Mouse (Mus musculus) A20 (cell line): ENCODE results near the gene Ncdn.

ENCODE experiments used
- DNase-seq: peaks from one replicate; pipeline ENCODE4 v3.0.0-alpha.2; 2011; ENCODE audit warnings: low read depth, low spot score

Ncdn gene

DNA sequence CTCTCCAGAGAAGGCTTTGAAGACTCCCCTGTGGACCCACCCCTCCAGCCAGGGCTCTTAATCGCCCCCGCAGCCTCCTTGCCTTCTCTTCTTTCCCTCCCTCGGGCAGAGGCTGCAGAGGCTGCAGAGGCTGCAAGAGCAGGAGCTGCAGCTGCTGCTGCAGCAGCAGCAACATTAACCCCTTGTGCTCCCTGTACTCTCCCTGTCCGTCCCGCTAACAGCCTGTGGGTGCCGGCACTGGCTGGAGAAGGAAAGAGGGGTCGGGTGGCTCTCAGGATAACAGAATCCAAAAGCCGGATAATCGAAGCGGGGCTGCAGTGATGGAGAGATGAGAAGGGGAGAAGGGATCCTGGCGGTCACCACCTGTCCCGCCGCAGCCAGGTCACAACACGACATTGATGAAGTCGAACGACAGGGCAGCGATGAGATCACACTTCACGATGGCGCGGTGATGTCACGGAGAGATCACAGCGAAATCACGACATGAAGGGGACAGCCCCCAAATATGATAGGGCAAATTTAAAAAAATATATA lies 563 bp downstream of the Ncdn start:
- no peak for DNase-seq

DNA sequence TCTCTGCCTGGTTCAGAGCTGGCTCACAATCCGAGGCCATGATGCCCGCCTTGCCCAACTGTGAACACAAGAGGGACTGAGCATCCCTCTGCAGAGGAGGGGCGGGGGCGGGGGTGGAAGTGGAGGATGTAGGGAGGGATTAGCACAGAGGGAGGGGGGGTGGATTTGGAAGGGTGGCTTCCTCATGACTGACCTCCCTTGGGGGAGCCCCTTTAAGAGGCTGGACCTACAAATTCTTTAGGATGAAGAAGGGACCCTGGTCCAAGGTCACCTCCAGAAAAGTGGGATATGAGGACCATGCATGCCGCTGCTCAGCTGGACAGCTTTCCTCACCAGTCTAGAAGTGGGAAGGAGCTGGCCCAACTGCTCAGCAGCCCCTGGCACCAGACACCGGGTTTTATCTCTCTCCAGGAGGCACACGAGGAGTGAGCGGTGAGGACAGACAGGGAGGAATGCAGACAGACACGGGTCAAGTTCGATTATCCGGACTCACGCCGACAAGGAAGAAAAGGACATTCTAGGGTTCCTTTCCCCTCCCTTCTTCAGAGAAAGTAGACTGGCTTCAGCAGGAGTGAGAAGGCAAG lies 1.1 kb downstream of the Ncdn start:
- DNase-seq, result no peak

DNA sequence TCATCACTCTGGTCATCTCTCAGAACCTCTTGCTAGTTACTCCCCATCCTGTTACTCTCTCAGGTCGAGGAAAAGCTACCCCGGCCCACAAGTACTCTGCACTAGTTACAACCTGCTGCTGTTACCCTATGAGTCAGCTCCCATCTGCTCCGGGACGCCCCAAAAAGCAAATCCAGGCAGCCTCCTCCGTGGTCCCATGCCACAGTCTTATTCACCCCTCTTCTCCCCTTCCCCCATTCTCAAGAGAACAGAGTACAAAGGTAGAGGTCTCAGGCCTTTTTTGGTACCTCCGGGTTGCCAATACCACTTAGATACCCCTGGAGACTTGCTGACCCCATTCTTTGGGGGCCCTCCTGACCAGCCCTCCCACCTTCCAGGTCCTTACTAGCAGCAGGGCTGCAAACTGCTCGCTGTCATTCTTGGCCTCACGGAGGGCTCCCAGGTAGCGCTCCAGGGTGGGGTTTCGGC lies 1.6 kb downstream of the Ncdn start:
- DNase-seq, result no peak

DNA sequence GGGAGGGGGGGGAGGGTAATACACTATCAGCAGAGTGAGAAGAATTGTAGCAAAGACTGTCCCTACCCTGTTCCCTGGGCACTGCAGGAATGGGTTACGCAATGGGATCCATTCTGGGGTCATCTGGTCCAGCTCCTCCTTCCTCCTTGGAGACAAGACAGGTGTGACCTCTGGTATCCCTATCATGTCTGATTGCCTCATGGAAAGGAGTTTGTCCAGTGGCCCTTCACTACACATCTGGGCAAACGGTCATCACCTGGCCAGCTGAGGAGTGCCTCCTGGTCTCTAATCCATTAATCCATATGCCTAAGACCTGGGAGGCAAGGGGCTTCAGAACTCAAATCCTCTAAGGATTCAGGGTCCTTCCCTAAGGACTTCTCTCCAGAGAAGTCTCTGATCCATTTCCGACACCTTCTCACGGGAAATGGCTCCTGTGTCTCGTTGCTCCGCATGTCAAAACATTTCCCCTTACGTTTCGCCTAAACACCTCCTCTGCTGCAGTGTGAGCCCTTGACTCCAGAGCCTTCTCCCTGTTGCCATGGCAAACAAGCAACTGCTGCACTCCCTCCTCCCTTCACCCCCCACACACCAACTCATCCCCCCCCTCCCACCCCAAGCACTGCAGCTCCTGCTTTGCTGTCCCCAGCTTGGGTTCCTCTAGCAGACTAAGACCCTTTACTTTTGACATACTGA lies 2.2 kb downstream of the Ncdn start:
- DNase-seq, result no peak

DNA sequence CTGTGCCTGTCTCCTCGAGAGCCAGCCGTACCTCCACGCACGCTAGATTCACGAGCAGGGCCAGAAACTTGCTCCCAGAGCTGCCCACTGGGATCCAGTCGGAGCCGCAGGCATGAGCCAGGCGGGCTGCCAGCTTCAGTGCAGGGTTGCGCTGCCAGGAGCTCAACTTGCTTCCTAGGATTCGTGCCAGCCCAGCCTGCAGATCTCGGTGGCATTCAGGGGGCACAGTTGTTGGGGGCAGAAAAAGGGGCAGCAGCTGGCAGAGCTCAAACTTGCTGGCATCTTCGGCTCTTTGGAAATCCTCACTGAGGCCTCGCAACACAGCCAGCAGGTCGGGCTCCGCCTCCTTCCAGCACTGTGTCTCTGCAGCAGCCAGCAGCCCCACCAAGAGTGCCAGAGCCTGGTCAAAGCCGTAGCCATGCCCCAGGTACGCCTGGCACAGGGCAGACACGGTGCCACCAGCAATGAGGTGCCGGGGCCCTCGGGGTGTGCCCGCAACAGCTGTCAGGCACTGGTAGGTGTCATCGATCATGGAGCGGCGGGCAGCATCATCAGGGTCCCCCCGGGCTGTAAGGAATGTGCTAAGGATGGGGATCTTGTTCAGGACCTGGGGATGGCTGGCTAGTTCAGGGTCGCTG lies 3.1 kb downstream of the Ncdn start:
- DNase-seq, result no peak

DNA sequence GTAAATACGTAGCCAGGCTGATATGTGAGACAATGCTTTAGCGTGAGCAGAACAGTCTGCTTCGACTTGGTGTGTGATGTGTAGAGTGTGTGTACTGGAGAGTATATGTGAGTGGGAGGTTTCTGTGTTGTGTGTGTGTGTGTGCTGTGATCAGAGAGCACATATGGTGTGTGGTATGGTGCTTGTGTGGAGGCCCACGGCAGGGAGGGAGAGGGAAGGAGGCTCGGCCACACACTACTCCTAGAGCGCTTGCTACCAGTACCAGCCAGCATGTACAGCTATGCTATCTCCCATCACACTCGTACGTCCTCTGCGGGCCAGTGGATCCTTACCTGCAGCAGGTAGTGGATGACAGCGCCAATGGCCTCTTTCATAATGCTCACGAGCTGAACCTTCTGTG lies 3.7 kb downstream of the Ncdn start:
- DNase-seq, result no peak

DNA sequence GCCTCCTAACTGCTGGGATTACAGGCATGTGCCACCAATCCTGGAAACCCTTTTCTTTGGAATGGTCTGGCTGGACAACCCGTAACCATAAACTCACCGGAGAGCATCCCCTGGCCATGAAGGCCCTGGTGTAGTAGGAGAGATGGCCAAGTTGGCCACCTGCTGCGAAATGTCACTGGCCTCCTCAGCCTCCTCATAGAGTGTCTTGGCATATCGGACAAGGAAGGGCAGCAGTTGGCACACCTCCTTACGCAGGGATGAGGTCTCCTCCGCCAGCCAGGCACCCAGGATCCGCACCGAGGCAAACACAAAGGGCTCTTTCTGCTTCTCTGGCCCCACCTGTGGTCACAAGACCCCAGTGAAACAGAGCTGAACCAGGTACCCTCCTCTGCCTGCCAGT lies 4.9 kb downstream of the Ncdn start:
- DNase-seq, result no peak

DNA sequence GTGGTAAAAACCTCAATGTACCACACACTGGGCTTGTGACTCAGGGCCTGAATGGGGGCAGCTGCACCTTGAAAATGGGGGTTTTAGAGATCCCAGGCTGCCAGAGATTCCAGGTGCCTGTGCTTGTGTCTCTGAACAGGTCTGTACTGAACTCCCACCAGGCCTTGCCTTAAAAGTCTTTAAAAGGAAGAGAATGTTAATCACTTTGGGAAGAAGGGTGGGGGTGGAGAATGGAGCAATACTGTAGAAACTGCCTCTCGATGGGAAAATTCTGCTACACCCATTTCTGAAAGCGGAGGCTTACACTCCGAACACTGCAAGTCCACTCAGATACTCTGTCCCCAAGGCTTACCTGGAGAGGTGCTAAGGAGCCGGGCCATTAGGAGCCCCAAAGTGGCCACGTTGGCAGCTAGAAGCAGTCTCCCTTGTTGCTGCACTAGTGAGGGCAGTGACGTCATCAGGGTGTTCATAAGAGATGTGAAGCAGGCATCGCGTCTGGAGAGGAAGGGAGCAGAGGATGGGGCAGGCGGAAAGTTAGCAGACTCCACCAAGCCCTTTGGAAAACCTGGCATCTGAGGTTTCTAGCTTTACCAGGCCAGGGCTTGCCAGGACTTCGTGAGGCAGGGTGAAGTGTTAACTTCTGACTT lies 6.9 kb downstream of the Ncdn start:
- no peak for DNase-seq

DNA sequence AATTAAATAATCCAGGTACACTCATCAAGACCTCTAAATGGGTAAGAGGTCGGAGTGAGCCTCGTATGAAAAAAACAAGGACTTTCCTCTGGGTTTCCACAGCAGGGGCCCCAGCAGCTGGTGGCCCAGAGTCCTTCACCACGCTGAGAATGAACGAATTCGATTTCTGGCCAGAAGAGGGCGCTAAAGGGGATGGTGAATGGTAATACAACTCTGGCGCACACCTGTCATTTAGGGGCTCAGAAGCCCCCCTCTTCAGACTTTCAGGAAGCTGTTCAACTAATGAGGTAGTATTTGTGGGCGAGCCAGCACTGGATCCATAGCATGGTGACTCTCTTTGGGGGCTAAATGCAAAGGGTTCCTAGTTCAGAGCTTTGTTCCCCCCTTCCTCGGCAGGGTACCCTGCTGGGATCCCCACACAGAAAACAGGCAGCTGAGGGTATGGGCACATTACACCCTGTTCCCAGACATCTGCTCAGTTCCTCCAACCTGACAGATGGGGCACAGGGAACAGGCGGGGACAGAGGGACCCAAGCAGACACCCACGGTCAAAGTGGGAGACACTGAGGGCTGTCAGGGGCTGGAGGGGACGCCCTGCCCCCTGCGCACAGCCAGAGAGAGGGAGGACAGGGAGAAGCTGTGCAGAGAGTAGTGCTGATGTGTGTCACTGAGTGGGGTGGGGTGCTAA lies 7.6 kb downstream of the Ncdn start:
- DNase-seq, result peak; percentile 59

DNA sequence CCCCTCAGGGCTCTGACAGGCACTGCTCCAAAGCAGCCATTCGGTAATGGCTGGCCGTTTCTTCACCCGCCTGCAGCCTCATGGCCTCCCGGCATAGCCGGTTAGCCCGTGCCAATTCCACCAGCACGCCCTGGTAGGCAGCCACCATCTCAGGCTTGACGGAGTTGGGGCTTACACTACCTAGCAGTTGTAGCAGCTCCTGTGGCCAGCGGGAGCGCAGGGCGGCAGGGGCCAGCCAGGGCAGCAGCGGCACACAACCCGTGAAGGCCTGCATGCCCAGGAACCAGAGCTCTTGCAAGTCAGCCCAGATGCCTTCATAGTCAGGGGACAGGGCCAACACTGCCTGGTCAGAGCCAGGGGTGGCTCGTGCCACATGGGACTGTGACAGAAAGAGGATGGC lies 8.4 kb downstream of the Ncdn start:
- no peak for DNase-seq

DNA sequence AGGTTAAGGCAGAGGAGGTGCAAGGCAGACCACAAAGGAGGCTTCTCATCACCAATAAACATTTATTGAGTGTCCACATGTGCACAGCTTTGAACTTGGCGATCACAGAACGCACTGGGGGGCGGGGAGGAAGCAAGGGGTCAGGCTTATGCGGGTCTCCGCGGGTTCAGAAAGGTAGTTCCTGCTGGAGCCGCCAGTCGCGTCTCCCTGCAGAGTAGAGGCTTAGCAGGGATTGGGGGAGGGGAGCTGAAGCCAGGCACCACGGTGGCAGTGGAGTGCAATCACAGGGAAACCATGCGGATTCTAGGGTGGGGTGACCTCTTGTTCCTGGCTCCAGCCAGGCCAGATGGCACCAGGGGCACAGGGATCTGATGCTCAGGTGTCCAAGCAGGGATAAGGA lies 9.5 kb downstream of the Ncdn start:
- DNase-seq, result no peak

DNA sequence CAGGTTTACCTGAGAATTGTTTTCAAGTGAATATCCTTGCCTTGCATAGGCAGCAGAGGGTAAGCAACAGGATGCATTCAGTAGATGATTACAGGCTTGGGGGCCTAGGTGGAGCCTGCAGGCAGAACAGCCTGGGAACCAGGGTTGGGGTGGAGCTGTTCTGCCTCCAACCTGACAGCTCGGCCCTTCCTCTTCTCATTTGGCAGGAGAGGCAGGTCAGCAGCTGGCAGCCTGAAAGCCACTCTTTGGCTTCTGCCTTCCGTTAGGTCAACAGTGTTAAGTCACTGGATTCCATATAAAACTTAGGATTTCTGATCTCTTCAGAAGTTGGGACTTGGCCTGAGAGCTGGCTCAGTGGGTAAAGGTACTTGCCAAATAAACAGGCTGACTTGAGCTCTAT lies 10.3 kb downstream of the Ncdn start:
- no peak for DNase-seq

DNA sequence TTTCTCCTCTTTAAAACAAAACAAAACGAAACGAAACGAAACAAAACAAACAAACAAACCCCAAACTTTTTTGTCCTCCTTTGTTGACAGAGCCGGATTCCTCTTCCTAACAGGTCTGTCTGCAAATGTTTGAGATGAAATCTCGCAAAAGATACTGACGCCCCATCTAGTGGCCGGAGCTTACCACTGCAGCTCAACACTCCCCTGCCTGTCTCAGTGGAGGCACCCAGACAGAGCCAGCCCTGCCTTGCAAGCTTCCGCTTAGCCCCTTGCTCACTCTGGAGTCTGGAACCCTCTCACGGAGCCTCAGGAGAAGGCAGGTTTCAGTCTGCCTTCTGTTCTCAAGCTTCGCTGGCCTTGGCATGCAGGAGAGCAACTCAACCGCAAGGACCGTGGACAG lies 11.8 kb downstream of the Ncdn start:
- DNase-seq, result peak; percentile 80

DNA sequence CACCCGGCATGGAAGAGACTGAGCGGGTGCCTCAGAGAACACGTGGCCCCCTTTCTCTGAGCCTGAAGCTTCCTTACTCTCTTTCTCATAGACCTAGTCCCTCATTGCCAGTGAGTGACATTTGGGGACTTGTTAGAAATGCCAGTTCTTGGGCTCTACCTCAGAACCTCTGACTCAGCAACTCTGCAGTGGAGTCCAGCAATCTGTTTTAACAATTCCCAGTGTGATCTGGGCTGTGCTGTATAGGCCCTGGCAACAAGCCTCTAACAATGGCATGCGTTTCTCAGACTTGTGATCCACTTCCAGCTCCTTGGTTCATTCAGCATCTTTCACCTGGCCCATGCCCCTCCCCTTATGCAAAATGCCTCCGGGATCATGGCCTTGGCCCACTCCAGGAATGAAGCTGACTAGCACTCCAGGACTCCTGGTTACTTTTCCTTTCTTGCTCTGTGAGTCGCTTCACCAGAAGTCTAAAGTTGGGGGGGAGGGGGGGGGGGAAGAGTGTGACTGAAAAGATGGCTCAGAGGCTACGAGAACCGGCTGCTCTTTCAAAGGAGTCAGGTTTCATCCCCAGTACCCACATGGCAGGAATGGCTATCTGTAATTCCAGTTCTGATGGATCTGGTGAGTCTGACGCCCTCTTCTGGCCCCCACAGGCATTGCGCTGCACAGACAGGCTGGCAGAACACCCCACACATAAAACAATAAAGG lies 13.1 kb downstream of the Ncdn start:
- peak; percentile 23 for DNase-seq

DNA sequence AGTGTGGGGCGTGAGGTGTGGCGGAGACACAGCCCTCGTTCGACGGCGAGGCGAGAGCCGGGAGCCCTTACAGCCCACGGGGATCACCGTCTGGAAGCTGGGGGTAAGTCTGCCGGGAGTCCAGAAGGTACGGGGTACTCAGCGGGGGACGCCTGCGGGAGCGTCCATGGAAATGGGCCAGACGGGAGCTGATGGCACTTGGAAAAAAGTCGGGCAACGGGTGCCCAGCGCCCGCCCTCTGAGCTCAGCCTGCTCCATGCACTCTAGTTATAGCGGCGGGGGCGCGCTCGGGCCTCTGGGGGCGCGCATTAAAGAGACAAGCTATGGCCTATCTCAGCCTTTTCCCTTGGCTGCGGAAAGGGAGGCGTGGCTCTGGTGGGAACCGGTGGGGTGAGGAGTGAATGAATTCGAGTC lies 17.2 kb downstream of the Ncdn start, which contains the start of gene Tfap2e:
Gene Tfap2e (minus strand): TSS at position 240 of the 414 bp plus-strand sequence.
- no peak for DNase-seq

DNA sequence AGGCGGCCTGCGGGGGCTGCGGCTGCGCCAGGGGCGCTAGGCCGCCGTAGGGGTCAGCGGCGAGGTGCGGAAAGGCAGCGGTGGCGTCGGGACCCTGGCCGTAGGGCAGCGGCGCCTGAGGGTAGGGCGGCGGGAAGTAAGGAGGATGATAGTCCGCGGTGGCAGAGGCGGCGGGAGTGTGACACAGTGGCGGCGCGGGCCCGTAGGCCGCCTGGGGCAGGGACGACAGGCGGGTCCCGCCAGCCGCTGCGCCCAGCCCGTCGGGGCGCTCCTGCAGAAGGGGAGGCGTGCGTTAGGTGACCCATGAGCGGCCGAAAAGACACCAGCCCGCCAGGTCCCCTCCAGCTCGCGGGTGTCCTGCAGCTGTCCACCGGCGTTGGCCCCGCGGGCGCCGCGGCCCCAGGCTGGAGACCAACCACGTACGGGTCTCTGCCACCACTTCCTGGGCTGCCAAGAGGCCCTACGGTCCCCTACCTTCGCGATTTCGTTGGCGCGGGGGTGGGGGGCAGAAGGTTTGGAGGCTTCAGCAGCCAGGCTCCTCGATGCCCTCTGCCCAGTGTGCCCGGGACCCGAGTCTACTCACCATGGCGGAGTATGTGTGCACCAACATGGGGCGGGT lies 17.7 kb downstream of the Ncdn start:
- no peak for DNase-seq

DNA sequence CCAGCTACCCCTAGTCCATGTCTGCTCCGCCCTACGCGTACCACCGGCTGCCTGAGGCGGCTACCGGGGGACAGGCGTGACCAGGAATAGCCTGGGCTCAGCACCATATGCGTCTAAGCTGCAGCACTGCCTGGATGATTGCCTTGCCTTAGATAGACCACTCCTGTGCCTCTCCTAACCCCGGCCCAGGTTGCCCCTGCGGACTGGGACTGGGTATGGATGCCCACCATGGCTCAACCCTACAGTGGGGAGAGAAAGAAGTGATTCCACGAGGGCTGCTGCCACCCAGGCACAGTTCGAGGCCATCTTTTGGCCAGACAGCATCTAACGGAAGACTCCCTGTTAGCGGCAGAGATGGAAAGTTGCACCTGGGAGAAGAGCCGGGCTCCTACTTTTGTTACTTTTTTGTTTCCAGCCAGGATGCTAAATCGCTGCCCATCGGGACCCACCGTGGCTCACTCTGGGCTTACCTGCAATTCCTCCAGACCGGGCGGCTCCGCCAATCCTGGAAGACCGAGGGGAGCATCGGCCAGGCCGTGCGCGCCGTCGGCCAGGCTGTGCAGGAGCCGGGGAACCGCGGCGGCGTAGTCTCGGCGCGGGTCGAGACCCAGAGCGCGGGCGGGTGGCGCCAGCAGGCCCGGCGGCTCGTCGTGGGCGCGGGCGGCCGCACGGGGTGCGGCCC lies 18.4 kb downstream of the Ncdn start:
- DNase-seq, result no peak

DNA sequence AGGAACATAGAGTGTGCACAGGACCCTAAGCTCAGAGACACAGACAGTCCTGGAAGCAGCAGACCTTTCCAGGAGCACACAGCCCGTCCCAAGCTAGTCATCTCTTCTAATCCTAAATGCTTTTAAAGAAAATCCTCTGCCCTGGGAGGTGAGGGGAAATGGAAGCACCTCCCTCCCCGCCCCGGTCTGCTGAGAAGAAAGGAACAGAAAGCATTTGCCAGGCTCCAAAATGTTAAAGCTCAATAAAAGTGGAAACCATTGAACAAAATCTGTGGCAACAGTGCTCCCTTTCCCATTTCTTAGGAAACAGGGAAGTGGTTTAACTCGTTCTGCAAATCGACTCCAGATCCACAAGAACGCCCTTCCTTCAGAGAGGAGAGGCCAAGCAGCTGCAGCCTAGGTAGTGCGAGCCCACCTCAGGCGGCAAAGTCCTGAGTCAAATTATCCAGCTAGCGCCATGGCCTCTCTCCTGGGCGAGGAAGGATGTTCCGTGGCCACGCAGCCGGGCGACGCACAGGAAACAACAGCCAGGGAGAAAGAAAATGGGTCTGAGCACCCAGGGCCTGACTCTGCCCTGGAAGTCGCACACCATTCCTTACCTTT lies 19.1 kb downstream of the Ncdn start:
- DNase-seq, result no peak

DNA sequence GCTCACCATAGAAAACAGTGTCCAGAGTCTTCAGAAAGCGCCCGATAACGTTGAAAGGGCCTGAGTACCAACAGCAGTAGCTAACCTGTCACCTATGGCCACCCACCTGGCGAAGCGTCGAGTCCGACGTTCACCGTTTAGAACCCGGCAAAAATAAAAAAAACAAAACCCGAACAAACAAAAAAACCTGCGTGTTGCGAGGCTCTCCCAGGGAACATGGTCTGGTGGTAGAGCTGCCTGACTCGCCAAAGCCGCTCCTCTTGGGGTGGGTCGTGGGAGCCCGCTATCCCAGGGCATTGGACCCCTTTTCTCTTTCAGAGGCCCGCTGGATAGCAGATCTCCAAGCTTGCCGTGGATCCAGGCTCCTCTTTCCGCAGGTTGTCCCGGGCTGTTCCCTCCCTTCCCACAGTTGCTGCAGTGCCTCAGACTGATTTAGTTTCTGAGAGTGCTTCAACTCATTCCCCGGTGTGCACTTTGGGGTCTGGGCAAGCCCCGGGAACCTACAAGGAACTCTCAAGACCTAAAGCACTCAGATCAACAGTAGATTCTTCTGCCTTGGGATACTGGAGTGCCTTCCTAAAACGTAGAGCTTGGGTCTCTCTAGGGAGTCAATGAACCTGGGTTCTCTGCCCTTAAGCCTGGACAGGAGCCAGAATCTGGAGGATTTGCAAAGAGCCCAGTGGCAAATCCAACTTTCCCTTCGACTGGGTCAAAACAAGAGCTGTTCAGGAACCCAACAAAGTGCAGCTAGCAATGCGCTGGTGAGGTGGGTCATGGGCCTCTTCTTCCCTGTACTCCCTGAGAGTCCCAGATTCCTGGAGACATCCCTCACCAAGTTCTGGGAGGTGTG lies 20.5 kb downstream of the Ncdn start:
- DNase-seq, result no peak
